Mouse (Mus musculus) MEL-GATA-1-ER (cell line): ENCODE results near the gene Timm44.

Source experiments
- DNase-seq: peaks from one replicate; pipeline ENCODE4 v3.0.0-alpha.2; 2012; ENCODE audit warnings: low read depth; ENCODE audit errors: extremely low read depth

Gene Timm44

DNA sequence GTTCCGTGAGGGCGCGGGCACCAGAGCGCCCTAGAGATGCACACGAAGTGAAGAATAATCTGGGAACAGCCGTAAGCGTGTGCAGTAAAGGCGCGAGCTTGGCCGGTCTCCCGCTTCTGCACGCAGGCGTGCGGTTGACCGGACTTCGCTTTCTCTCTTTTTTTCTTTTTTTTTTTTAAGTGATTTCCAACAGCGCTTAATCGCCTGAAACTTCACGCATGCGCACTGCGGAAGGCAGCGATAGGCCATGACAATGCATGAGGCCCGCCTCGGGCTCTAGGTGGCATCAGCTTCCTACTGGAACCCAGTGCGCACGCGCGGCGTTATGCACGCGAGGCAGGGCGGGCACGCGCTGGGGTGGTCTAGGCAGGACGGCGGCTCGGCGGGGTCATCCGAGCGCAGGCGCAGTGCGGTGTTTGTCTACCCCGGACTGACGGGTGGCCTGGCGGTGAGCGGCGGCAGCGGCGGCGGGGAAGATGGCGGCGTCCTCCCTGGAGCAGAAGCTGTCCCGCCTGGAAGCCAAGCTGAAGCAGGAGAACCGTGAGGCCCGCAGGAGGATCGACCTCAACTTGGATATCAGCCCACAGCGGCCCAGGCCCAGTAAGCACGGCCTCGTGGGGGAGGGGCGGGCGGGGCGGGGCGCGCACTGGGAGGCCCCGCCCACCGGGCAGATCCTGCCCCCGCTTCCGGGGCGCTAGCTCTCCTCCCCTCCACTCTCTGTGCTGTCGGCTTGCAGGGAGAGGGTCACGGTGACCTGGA is 37.1 kb downstream of the Timm44 start, which contains the start of the genes Map2k7 and Gm49320:
TSS of gene Map2k7 (plus strand) at position 307 of the 759 bp plus-strand sequence.
TSS of gene Gm49320 (plus strand) at position 432 of the 759 bp plus-strand sequence.
- DNase-seq: peak; percentile 95

DNA sequence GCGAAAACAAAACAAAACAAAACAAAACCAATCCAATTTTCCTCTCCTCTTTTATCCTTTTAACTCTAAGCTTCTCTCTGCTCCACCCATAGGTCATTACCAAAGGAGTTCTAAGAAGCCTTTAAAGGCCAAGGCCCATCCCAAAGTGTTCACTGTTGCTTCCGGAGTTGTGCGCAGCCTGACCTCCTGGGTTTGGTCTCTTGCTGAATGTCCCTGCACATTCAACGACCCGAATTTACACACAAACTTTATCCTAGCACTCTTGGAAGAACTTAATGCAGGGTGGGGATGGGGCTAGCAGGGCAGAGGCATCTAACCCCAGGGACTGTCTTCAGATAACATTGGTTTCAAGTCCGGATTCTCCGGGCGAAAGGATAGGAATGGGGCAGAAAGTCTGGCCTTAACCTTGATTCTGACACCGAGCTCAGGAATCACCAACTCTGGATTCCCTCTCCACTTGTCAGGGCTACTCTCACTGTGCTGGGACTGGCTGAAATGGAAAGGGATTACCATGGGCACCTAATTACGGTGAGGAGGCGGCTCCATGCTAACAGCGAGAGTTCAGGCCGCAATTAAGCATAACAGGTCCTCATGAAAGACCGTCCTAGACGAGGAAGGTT is 37.8 kb downstream of the Timm44 start:
- DNase-seq: no peak

DNA sequence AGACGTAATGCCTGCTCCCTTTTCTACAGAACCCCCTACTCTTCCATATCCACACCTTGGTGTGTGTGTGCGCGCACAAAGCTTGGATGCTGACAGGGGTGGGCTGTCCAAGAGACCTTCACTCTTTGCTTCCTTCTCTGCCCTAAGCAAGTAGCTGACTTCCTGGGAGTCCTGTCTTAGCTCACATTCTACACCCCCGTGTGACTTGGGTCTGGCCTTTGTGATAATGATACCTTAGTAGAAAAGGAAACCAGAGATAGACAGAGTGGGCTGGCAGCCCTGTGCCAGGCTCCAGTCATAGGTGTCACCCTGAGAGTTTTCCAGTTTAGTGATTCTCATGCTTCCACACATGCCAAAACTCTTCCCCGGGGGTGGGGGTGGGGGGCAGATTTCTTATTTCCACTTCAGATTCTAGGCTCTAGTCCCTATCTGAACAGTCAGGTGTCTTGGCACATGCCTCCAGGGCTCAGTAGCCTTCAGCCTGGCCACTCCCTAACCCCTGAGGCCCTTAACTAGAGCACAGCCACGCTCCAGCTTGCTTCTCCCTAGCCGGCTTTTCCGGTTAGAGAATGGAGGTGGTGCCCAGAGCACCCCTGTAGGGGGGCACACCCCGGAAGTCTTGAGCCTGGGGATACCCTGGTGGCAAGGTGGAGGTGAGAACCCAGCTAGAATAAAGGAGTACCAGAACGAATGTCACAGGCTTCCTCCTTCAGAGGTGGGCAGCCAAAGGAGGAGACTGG is 44.9 kb downstream of the Timm44 start:
- no peak for DNase-seq

DNA sequence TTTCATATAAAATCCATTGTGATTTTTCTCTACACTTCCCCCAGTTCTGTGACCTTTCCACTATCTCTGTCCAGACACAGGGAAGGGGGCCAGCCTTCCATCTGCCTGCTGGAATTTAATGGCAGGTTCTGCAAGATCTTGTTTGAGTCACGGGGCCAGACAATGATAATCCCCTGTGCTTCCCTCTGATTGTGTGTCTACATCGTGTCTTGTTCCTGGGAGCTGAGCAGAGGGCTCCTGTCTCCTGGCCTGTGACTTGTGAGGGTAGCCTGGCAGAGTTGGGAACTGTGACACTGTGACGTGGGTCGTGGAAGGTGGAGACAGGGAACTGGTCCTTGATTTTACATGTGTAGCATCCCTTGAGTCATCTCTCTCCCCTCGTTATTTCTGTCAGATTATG is 45.9 kb downstream of the Timm44 start:
- DNase-seq: no peak

GRCm38 (mm10) chr8:4227919-4228318 is 47.8 kb downstream of the Timm44 start:
- no peak for DNase-seq

- DNase-seq: no peak
Observed at GRCm38 (mm10) chr8:4226739-4227347, 48.9 kb downstream of the Timm44 start, which contains the start of gene Lrrc8e. Lrrc8e (plus strand) TSS chr8:4226827.

DNA sequence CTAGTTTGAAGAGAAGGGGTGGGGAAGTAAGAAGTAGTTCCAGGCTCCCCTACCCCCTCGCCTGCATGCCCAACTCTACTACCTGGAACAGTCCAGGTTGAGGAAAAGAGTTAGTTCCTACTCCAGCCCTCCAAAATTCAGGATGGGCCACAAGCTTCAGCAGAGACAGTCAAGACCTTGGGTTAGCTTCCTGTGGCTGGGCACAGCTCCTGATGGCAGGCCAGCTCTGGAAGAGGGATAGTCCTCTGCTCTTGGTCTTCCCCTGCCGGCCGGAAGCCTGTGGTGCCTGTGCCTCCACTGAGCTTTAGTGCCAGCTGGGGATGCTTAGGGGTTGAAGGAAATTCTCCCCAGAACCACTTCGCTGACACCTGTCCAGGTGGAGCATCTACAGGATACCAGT is 49.4 kb downstream of the Timm44 start:
- DNase-seq: no peak

DNA sequence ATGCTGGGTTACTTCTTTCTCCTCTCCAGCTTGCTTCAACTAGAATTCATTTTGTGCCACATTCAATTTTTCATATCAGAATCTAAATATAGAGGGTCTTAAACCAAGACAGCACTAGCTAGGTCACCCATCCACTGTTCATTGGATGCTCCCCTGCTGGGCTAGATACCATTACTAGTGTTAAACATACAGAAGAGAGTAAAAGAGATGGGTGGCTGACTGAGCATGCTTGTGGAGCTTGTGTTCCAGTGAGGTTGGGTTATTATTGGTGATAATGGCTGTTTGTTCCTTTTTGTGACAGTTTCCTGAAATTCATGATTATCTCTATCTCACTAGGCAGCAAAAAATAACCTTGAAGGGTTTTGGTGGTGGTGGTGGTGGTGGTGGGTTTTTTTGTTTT is 53.7 kb downstream of the Timm44 start:
- DNase-seq: no peak

DNA sequence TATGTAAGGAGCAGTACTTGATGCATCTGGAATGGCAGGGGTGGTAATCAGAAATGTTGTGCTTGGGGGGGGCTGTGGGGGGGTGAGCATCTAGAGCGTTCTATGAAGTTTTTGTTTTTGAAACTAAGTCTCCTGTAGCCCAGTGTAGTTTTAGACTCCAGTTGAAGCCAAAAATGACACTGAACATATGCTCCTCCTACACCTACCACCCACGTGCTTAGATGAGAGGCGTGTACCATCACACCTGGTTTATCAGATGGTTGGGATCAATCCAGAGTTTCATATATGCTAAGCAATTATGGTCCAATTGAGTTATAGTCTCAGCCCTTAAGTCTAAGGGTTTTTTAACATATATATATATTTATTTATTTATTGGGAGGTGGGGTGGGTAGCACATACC is 56.1 kb downstream of the Timm44 start:
- no peak for DNase-seq

GRCm38 (mm10) chr8:4216791-4217621 is 58.7 kb downstream of the Timm44 start, which contains the start of gene Prr36:
Prr36 (minus strand) TSS chr8:4217459.
- no peak for DNase-seq

DNA sequence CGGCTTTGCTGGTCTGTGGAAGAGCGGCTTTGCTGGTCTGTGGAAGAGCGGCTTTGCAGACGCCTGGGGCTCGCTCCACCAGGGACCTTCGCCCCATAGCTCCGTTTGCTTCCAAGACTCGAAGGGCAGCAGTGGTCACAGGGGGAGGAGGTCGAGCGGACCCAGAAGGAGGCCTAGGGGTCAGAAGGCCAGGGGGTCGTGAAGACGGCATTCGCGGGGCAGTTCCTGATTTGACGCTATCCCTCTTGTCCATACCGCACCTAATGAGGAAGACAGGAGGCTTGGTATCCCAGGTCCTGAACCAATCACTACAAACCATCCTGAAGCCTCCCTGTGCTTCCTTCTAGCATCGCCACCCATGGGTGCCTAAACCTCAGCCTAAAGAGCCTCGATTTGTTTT is 59.4 kb downstream of the Timm44 start:
- no peak for DNase-seq

- peak; percentile 89 for DNase-seq
Observed at GRCm38 (mm10) chr8:4214006-4214980, 61.4 kb downstream of the Timm44 start.

DNA sequence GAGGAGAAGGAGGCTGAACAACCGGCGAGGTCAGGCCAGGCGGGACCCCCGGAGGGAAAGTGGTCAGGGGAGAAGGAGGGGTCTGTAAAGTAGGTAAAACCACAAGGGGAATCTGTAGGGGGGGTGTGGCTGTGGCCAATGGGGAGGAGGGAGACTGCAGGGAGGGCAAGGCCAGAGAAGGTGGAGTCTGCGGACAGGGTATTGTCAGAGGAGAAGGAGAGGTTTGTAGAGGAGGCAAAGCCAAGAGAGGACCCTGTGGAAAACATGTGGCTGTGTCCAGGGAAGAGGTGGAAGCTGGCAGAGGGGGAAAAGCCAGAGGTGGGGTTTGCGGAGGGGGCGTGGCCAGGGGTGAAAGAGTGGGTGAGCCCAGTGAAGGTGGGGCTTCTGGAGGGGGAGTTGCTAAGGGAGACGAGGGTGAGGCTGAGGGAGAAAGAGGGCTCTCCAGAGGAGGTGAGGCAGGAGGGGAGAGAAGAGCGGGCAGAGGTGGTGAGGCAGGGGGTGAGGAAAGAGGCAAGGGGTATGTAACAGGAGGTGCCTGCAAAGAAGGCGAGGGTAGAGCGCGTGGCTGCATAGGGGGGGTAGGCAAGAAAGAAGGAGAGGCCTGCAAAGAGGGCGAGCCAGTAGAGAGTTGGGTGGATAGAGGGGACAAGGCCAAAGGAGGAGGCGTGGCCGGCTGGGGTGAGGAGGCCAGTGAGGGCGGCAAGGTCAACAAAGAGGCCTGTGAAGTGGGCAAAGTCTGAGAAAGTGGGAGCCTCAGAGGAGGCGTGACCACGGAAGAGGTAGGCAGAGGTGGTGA is 62.3 kb downstream of the Timm44 start:
- DNase-seq: peak; percentile 59

- no peak for DNase-seq
Observed at GRCm38 (mm10) chr8:4212809-4213209, 62.9 kb downstream of the Timm44 start.

DNA sequence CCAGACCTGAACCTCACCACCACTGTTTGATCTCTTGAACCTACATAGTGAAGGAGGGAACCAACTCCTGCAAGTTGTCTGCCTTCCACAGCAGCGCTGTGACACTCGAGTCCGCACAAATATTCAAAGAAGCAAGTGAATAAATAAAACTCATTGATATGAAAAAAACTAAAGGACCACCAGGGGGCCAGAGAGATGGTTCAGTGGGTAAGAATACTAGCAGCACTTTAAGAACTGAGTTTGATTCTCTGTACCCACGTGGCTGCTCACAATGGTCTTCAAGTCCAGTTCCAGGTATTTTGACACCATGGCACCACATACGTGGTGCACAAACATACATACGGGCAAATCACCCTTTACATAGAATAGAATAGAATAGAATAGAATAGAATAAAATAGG is 64.6 kb downstream of the Timm44 start:
- no peak for DNase-seq
